Mouse (Mus musculus) lung, embryonic 14.5 days (tissue): Measurements from ENCODE around the gene Cysrt1. TPM values are rescaled to one million over a fixed set of nuclear protein-coding genes. Genes with fewer than 3 reads are reported as not detected.

ENCODE experiments used
- ATAC-seq: fragments of 200-750 bp; cut with Nextera tagmentation; 2 replicates; pipeline ENCODE4 v1.8.0; 2017; ENCODE audit warnings: mild to moderate bottlenecking, moderate TSS enrichment, moderate library complexity; ENCODE audit not compliant: insufficient read depth
- DNase-seq: peaks from one replicate; pipeline ENCODE4 v3.0.0-alpha.2; 2015
- H3K27ac ChIP-seq: fragments of 300-500 bp; sonication (generic); 2 replicates; pipeline ENCODE4 v1.5.1; 2014; ENCODE audit warnings: low read depth, mild to moderate bottlenecking, moderate library complexity
- H3K27me3 ChIP-seq: fragments of 300-500 bp; sonication (generic); 2 replicates; pipeline ENCODE4 v1.6.1; 2014; ENCODE audit warnings: low read length, control low read depth; ENCODE audit not compliant: insufficient read depth
- H3K36me3 ChIP-seq: fragments of 300-500 bp; sonication (generic); 2 replicates; pipeline ENCODE4 v1.6.1; 2014; ENCODE audit warnings: control low read depth; ENCODE audit not compliant: insufficient read depth
- H3K4me1 ChIP-seq: fragments of 300-500 bp; sonication (generic); 2 replicates; pipeline ENCODE4 v1.6.1; 2014; ENCODE audit warnings: antibody characterized with exemption, control low read depth; ENCODE audit not compliant: insufficient read depth
- H3K4me2 ChIP-seq: fragments of 300-500 bp; sonication (generic); 2 replicates; pipeline ENCODE4 v1.6.1; 2014; ENCODE audit warnings: mild to moderate bottlenecking
- H3K4me3 ChIP-seq: fragments of 300-500 bp; sonication (generic); 2 replicates; pipeline ENCODE4 v1.5.1; 2014; ENCODE audit warnings: low read depth, low read length
- H3K9ac ChIP-seq: fragments of 300-500 bp; sonication (generic); 2 replicates; pipeline ENCODE4 v1.6.1; 2014
- H3K9me3 ChIP-seq: fragments of 300-500 bp; sonication (generic); 2 replicates; pipeline ENCODE4 v1.6.1; 2016; ENCODE audit warnings: low read depth, low read length, control low read depth
- CTCF ChIP-seq: IDR thresholded peaks from 2 replicates; pipeline ENCODE4 v1.5.1; 2016; ENCODE audit warnings: antibody characterized with exemption, low read depth
- WGBS: fragments of 180-500 bp; shearing (Covaris S2); extraction: QIAGEN DNeasy Blood & Tissue Kit; methylation state at CpG from one replicate; pipeline ENCODE4 v1.1.7; 2014; 5-methylcytosine and 5-hydroxymethylcytosine counted together
- polyA plus RNA-seq: library from polyadenylated mRNA; unstranded; fragments of >200 nt; fragmentation: Nextera tagmentation; extraction: Ambion mirVana; gene quantifications from 2 replicates; pipeline ENCODE4 v1.2.1, GENCODE M21; 2014

The Cysrt1 gene
- polyA plus RNA-seq, 1 experiment from 2014 or later, result not detected

DNA sequence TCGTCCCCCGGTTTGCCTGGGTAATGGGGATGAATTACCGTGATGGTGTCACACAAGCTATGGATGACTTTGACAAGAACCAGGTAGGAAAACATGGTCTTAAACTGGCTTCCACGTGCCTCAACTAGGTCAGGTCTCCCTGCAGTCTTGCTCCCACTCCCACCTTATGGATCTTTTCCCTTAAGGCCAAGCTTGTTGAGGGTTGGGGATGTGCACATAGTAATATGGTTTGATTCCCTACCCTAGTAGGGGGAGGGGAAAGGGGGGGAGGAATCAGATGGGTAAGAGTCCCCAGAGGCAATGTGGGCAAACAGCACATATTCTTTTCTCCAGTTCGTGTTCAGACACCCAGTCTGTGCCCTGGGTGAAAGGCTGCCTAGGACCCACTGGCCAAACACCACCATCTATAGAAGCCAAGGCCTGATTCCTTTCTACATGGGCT is 20.9 kb downstream of the Cysrt1 start:
- peaks cover 17% of the 10 kb centered on the region for H3K36me3 ChIP-seq
- no peaks in the 10 kb centered on the region for H3K27me3 ChIP-seq
- no peak overlapping the region for H3K9ac ChIP-seq
- no peaks in the 10 kb centered on the region for H3K9me3 ChIP-seq
- H3K4me3 ChIP-seq, result no peak overlapping the region
- no peak overlapping the region for H3K27ac ChIP-seq
- DNase-seq (no peak), ATAC-seq (no peak)
- 0 out of 2 replicates have a peak, but pooled peaks cover 5% of the 10 kb centered on the region for H3K4me1 ChIP-seq
- no peak overlapping the region for H3K4me2 ChIP-seq
- WGBS, result 73% methylated on average over 5 of the region's 5 CpGs
- TF ChIP-seq CTCF, result no peak

DNA sequence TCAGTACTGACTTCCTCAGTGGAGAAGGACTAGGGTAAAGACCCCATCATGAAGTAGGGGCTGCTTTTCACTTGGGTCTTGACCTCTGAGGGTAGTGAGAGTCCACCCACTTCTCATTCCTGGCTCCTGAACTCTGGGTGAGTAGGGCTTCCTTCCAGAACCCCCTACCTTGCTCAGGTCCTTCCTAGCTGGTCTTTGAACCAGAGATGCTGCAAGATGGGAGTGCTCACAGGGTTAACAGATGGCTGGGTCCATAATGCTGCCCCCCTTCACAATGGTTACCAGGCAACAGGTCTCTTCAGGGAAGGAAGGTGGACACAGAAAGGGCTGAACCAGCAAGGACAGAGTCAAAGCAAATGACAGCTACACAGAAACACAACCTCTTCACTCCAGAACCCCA is 23.8 kb downstream of the Cysrt1 start, which contains the start of gene Fam166a:
TSS of gene Fam166a (plus strand) at position 301 of the 400 bp plus-strand sequence.
- Histone ChIP-seq H3K4me2 (no peak within 1 kb of the TSS), H3K9ac (no peak within 1 kb of the TSS), H3K4me1 (no peaks in the 10 kb centered on the region), H3K9me3 (no peaks in the 10 kb centered on the region), H3K36me3 (peaks cover 15% of the 10 kb centered on the region), H3K27ac (no peak within 1 kb of the TSS), H3K27me3 (no peaks in the 10 kb centered on the region), H3K4me3 (no peak within 1 kb of the TSS)
- no peak for TF ChIP-seq CTCF
- DNase-seq, result no peak
- no peak for ATAC-seq

DNA sequence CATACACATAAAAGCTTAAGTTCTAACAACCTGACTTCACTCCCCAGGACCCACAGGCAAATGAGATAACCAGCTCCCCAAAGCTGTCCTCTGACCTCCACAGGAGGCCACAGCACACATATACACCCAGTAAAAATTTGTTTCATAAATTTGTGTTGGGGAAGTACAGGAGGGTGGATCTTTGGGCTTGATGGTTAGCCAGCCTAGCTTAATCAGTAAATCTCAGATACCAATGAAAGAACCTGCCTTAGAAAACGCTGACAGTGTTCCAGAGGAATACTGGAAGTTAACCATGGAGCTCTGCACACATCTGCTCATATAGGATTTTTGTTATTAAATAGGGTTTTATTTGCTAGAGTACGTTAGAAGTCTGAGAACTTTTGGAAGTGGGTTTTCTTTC is 24.6 kb downstream of the Cysrt1 start:
- WGBS, result 47% methylated on average over 2 of the region's 2 CpGs
- H3K9me3 ChIP-seq, result no peaks in the 10 kb centered on the region

DNA sequence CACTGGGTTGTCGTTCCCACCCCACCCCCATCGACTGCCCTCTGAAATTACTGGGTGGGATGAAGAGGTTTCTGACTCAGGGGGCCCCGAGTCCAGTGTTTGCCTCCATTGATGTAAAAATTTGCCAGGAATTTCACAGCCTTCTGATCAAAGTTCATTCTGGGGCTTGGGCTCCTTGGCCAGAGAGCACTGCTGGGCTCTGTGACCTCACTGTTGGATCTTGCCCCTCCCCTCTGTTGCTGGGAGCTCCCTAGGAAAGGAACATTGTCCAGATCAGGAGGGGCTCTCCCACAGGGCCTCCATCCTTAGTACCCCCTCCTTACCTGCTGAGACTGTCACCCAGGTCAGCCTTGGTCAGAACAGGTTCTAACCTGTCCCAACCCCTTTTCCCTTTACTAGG is 27.8 kb downstream of the Cysrt1 start, which contains the start of gene Stpg3:
TSS of gene Stpg3 (minus strand) at position 194 of the 400 bp plus-strand sequence.
- Histone ChIP-seq H3K36me3 (no peaks in the 10 kb centered on the region), H3K4me1 (peaks cover 8% of the 10 kb centered on the region), H3K27me3 (no peaks in the 10 kb centered on the region), H3K4me3 (no peak within 1 kb of the TSS), H3K27ac (no peak within 1 kb of the TSS), H3K9me3 (no peaks in the 10 kb centered on the region), H3K4me2 (no peak within 1 kb of the TSS), H3K9ac (no peak within 1 kb of the TSS)
- ATAC-seq (no peak), DNase-seq (no peak)
- WGBS, result 65% methylated on average over 3 of the region's 3 CpGs
- no peak for TF ChIP-seq CTCF

More for the DNA sequence above, 24.6 kb downstream of the Cysrt1 start:
- DNase-seq (no peak), ATAC-seq (no peak)
- no peaks in the 10 kb centered on the region for H3K27me3 ChIP-seq
- H3K4me2 ChIP-seq, result no peak overlapping the region
- no peak overlapping the region for H3K4me3 ChIP-seq
- H3K36me3 ChIP-seq, result peaks cover 14% of the 10 kb centered on the region
- TF ChIP-seq CTCF, result no peak
- no peaks in the 10 kb centered on the region for H3K4me1 ChIP-seq
- no peak overlapping the region for H3K9ac ChIP-seq
- no peak overlapping the region for H3K27ac ChIP-seq

DNA sequence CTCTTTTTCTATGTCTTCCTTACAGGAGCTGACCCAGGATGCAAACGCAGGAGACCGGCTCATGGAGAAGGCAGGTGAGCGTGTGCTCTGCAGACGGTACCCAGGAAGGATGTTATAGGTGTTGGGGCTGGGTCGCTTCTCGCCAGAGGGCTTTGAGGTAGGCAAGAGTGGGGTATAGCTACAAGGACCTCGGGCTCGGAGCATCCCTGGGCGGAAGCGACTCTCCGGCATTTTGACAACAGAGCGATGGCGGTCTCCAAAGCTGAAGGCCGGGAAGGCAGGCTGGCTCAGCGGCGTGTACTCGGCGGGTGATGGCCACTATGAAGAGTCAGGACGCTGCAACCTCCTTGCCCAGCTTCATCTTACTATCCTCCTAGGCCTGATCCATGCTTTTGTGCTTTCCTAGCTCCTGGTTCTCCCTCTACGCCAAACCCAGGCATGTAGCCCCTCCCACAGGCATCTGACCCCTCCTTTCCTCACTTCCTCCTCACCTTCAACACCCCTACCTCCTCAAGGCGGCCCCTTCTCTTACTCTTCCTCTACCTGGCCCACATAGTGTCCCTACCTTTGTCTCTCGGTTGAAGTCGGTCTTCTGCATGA is 28.9 kb downstream of the Cysrt1 start:
- H3K36me3 ChIP-seq, result peaks cover 7% of the 10 kb centered on the region
- H3K4me1 ChIP-seq, result peaks cover 8% of the 10 kb centered on the region
- DNase-seq (no peak), ATAC-seq (no peak)
- no peak overlapping the region for H3K4me2 ChIP-seq
- TF ChIP-seq CTCF, result no peak
- H3K9ac ChIP-seq, result no peak overlapping the region
- no peaks in the 10 kb centered on the region for H3K9me3 ChIP-seq
- no peaks in the 10 kb centered on the region for H3K27me3 ChIP-seq
- H3K27ac ChIP-seq, result no peak overlapping the region
- 55% methylated on average over 23 of the region's 23 CpGs for WGBS
- no peak overlapping the region for H3K4me3 ChIP-seq

DNA sequence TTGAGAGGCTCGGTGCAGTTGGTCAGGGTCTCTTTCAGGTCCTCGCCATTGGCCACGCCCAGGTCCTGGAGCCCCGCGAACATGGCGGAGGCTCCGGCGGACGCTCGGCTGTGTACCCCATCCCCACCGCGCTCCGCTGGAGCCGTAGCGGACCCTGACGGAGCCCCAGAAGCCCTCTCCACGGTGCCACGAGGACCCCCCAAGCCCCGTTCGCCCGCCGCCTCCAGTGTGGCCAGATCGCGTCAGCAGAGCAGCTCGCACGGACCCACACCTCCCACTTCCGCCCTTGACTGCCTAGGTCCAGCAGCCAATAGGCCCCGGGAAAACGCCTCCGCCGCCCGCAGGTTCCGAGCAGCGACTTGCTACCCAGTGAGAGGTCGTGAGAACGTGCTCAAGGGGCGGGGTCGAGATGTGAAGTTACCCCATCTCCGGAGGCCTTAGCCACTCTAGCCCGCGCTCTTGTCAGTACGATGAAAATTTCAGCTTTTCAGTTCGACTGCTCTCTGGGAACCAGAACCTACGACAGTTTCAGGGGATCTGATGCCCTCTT is 31.1 kb downstream of the Cysrt1 start, which contains the start of gene Nelfb:
TSS of gene Nelfb (minus strand) at position 369 of the 550 bp plus-strand sequence.
- peak within 1 kb of the TSS; percentile 89 for H3K4me3 ChIP-seq
- peak within 1 kb of the TSS; percentile 75 for H3K27ac ChIP-seq
- peak; percentile 94 for ATAC-seq
- no peaks in the 10 kb centered on the region for H3K9me3 ChIP-seq
- DNase-seq, result peak; percentile 95
- H3K4me1 ChIP-seq, result peaks cover 8% of the 10 kb centered on the region
- H3K27me3 ChIP-seq, result no peaks in the 10 kb centered on the region
- H3K4me2 ChIP-seq, result peak within 1 kb of the TSS; percentile 94
- peaks cover 18% of the 10 kb centered on the region for H3K36me3 ChIP-seq
- WGBS, result under 1% methylated on average over 44 of the region's 44 CpGs
- peak within 1 kb of the TSS; percentile 81 for H3K9ac ChIP-seq
- no peak for TF ChIP-seq CTCF

DNA sequence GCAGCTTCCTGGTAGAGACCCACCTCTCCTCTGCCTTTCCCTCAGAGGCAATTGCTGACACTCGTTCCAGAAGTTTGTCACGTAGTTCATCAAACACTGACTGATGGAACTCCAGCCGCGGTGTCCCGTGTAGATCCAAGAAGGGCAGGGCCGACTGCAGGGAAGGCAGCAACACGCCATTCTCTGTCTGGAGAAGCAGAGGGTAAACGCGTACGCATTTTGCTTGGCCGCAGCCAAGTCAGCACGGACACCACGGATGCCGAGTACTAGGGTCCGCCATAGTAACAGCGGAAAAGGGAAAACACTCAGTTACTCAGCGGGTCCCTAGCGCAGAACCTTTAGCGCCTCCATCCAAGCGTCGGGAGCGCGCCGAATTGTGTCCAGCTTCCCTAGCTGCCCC is 31.6 kb downstream of the Cysrt1 start:
- ATAC-seq (peak; percentile 50; the same call in 1 of the 2 replicates), DNase-seq (no peak)
- no peaks in the 10 kb centered on the region for H3K27me3 ChIP-seq
- H3K4me3 ChIP-seq, result peak overlapping the region; percentile 89
- WGBS, result 0% methylated on average over 24 of the region's 24 CpGs
- H3K4me1 ChIP-seq, result peaks cover 8% of the 10 kb centered on the region
- H3K9ac ChIP-seq, result peak overlapping the region; percentile 81
- H3K36me3 ChIP-seq, result peaks cover 23% of the 10 kb centered on the region
- H3K4me2 ChIP-seq, result peak overlapping the region; percentile 94
- H3K27ac ChIP-seq, result peak overlapping the region; percentile 75
- no peak for TF ChIP-seq CTCF
- H3K9me3 ChIP-seq, result no peaks in the 10 kb centered on the region
